Mouse (Mus musculus): ENCODE results near the gene Bcl7a. TPM values are rescaled to one million over a fixed set of nuclear protein-coding genes. Genes with fewer than 3 reads are reported as not detected.

Gene Bcl7a
- 1 to 10 TPM; 7.1 to 9.0 TPM for total RNA-seq (2023)

GRCm38 (mm10) chr5:123343707-123344627 lies at the start of gene Bcl7a:
Gene Bcl7a (plus strand): TSS chr5:123343834.

DNA sequence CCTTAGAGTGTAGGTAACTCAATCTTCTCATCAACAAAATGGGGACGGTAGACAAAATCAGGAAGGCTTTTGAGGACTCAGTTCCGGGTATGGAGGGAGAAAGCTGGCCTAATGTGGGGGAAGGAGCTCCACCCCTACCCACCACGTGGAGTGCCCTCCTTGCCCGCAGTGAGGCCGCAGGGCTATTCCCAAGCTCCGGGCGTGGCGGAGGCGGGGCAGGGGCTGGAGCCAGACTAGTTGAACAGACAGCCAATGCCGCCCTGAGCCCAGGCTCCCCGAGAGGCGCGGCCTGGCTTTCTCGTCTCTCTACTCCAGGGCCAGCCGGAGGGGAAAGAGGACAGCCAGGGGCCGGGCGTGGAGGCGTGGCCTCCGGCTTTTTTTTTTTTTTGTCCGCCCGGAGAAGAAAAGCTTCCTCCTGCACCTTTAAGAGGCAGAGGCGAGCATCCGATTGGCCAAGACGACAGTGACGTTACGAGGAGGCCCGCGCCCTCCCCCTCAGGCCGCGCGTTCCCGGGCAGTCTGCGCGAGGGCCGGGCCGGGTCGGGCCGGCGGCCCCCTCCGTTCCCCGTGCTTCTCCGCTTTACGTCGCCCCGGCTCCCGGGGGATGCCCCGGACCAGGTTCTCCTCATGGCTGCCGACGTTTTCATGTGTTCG lies 50.8 kb downstream of the Bcl7a start, which contains the start of gene Mlxip:
TSS of gene Mlxip (plus strand) at position 496 of the 654 bp plus-strand sequence.

Other genes starting within 250 kb of the Bcl7a start
- 10 to 100 TPM; 16.1 to 17.6 TPM for gene Rhof, start 211.1 kb upstream of the Bcl7a start, total RNA-seq (2023)
- gene Setd1b, start 201.6 kb upstream of the Bcl7a start, total RNA-seq (2023): 10 to 100 TPM; 78.1 to 79.1 TPM
- gene Psmd9, start 174.4 kb upstream of the Bcl7a start, total RNA-seq (2023): 10 to 100 TPM; 13.1 to 14.3 TPM
- not detected for gene Hpd, start 161.1 kb upstream of the Bcl7a start, total RNA-seq (2023)
- gene Wdr66, start 91.7 kb upstream of the Bcl7a start, total RNA-seq (2023): under 1 TPM in 1 of 2 experiments, not detected in 1; 0.18 TPM
- gene Mlxip, start 51.0 kb downstream of the Bcl7a start, total RNA-seq (2023): 10 to 100 TPM; 47.0 to 48.1 TPM
- not detected for gene Lrrc43, start 145.5 kb downstream of the Bcl7a start, total RNA-seq (2023)
- not detected for gene Il31, start 145.7 kb downstream of the Bcl7a start, total RNA-seq (2023)
- not detected for gene B3gnt4, start 166.6 kb downstream of the Bcl7a start, total RNA-seq (2023)
- gene Diablo, start 180.3 kb downstream of the Bcl7a start, total RNA-seq (2023): 10 to 100 TPM; 35.7 to 35.8 TPM
- gene Gm49027, start 181.7 kb downstream of the Bcl7a start, total RNA-seq (2023): 1 to 10 TPM; 1.6 to 1.8 TPM
- 10 to 100 TPM; 29.6 to 30.4 TPM for gene Vps33a, start 229.2 kb downstream of the Bcl7a start, total RNA-seq (2023)

Data from neutrophil, adult 59 days (primary cell).